Comparison of ENCODE assay signal across 17 mouse cellular contexts in the genomic region with DNA sequence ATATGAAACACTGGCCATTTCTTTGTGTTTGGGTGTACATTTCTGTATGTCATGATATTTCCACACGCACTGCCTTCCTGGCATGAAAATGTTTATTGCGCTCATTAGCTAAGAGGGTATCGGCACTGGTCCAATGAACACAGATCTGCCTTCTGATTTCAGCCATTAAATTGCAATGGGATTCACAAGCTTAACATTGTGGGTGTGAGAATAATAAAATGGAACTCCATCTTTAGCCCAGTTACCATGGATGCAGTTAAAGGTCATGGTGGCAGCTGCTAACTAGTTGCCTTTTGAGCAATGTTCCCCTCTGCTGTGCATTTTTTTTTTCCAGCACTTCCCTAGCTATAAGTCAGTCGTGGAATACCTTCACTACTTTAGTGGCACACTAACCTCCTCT.
DNase-seq lines count a peak whose midpoint lies in the region; ATAC-seq and TF ChIP-seq lines count a peak whose summit lies in the region.
"Had no signal": no experiment of that assay in that cellular context is flagged by ENCODE, and none has a peak within 500 bp of the region (broad histone marks: within the 10 kb centered on the region; RNA-seq: fewer than 3 reads in every experiment).

No protein-coding gene starts in this region.

- no peak for TF ChIP-seq POLR2A in brain, embryonic 14.5 days (IDR thresholded peaks at IDR 0.05; ENCODE audit: borderline replicate concordance, extremely low read depth, insufficient read depth, insufficient read length, poor library complexity, severe bottlenecking)

- peaks cover 25% of the 10 kb centered on the region for H3K4me1 ChIP-seq in forebrain, embryonic 12.5 days
- H3K4me1 ChIP-seq in forebrain, embryonic 11.5 days (replicated peaks; ENCODE audit: control insufficient read depth, insufficient read depth, low read length): 0 out of 2 replicates have a peak, but pooled peaks cover 4% of the 10 kb centered on the region
- peaks cover 13% of the 10 kb centered on the region; the same call in 1 of the 2 replicates for H3K4me1 ChIP-seq in hindbrain, embryonic 15.5 days (replicated peaks)
- H3K4me1 ChIP-seq: heart, embryonic 10.5 days had no signal

- 0 out of 2 replicates have a peak overlapping the region, but pooled peaks have one; percentile 26 for H3K27ac ChIP-seq in forebrain, embryonic 12.5 days
- no peak overlapping the region for H3K27ac ChIP-seq in forebrain, embryonic 11.5 days (ENCODE audit: low read depth, low read length)
- H3K27ac ChIP-seq in hindbrain, embryonic 15.5 days (replicated peaks): 0 out of 2 replicates have a peak overlapping the region, but pooled peaks have one; percentile 4
- H3K27ac ChIP-seq: embryonic facial prominence, embryonic 15.5 days; heart, embryonic 10.5 days had no signal

- no peak for DNase-seq in forebrain, embryonic 11.5 days (ENCODE audit: low spot score)
- peak; percentile 86 for DNase-seq in brain, embryonic 14.5 days (ENCODE audit: low read depth)
- peak; percentile 10 for DNase-seq in mesoderm, embryonic 11.5 days (ENCODE audit: low read depth, low spot score)
- no peak for DNase-seq in right cerebral cortex, adult 18-20 months
- DNase-seq in urinary bladder, postnatal 10 days (ENCODE audit: low spot score): no peak
- DNase-seq: adrenal gland, adult 8-10 months; B cell, adult 2 months; cerebellum, postnatal 25 days; kidney, postnatal 14 days; lung, embryonic 14.5 days; thymus, postnatal 36 days had no signal

- H3K27me3 ChIP-seq in forebrain, embryonic 12.5 days: no peaks in the 10 kb centered on the region
- H3K27me3 ChIP-seq in forebrain, embryonic 11.5 days (ENCODE audit: control insufficient read depth, insufficient read depth, low read length): no peaks in the 10 kb centered on the region
- H3K27me3 ChIP-seq in hindbrain, embryonic 15.5 days: no peaks in the 10 kb centered on the region
- H3K27me3 ChIP-seq: embryonic facial prominence, embryonic 15.5 days had no signal

- H3K9me3 ChIP-seq in forebrain, embryonic 12.5 days: no peaks in the 10 kb centered on the region
- H3K9me3 ChIP-seq in forebrain, embryonic 11.5 days (ENCODE audit: control insufficient read depth, low read length): no peaks in the 10 kb centered on the region
- no peaks in the 10 kb centered on the region for H3K9me3 ChIP-seq in hindbrain, embryonic 15.5 days
- H3K9me3 ChIP-seq: embryonic facial prominence, embryonic 15.5 days; heart, embryonic 10.5 days had no signal

- 60% methylated on average over 4 of the region's 4 CpGs for WGBS in forebrain, embryonic 12.5 days
- 73% methylated on average over 4 of the region's 4 CpGs for WGBS in forebrain, embryonic 11.5 days
- 31% methylated on average over 4 of the region's 4 CpGs for WGBS in hindbrain, embryonic 15.5 days

- H3K36me3 ChIP-seq in forebrain, embryonic 12.5 days (replicated peaks): no peaks in the 10 kb centered on the region
- H3K36me3 ChIP-seq in forebrain, embryonic 11.5 days (ENCODE audit: control insufficient read depth, insufficient read depth, low read length): no peaks in the 10 kb centered on the region
- no peaks in the 10 kb centered on the region for H3K36me3 ChIP-seq in hindbrain, embryonic 15.5 days
- H3K36me3 ChIP-seq: embryonic facial prominence, embryonic 15.5 days; heart, embryonic 10.5 days had no signal

- no peak overlapping the region for H3K9ac ChIP-seq in forebrain, embryonic 12.5 days
- no peak overlapping the region for H3K9ac ChIP-seq in forebrain, embryonic 11.5 days (ENCODE audit: low read length)
- H3K9ac ChIP-seq in hindbrain, embryonic 15.5 days: no peak overlapping the region
- H3K9ac ChIP-seq: embryonic facial prominence, embryonic 15.5 days; lung, embryonic 14.5 days had no signal

- H3K4me3 ChIP-seq in forebrain, embryonic 12.5 days (replicated peaks): no peak overlapping the region
- H3K4me3 ChIP-seq in forebrain, embryonic 11.5 days (ENCODE audit: low read depth, low read length): no peak overlapping the region
- H3K4me3 ChIP-seq in hindbrain, embryonic 15.5 days: no peak overlapping the region
- H3K4me3 ChIP-seq: embryonic facial prominence, embryonic 15.5 days; heart, embryonic 10.5 days had no signal

- TF ChIP-seq CTCF in brain, embryonic 14.5 days (IDR thresholded peaks at IDR 0.05; ENCODE audit: borderline replicate concordance, extremely low read depth, insufficient read depth, insufficient read length): no peak

- H3K4me2 ChIP-seq in forebrain, embryonic 12.5 days: no peak overlapping the region
- H3K4me2 ChIP-seq in forebrain, embryonic 11.5 days (ENCODE audit: low read depth, low read length, severe bottlenecking): no peak overlapping the region
- peak overlapping the region; percentile 43 for H3K4me2 ChIP-seq in hindbrain, embryonic 15.5 days
- H3K4me2 ChIP-seq: embryonic facial prominence, embryonic 15.5 days had no signal

- ATAC-seq in forebrain, embryonic 12.5 days (ENCODE audit: low FRiP score): peak; percentile 44; the same call in 1 of the 2 replicates
- no peak for ATAC-seq in forebrain, embryonic 11.5 days (replicated peaks; ENCODE audit: low FRiP score)
- ATAC-seq in hindbrain, embryonic 15.5 days (ENCODE audit: low FRiP score, low read depth): no peak
- no peak for ATAC-seq in megakaryocyte progenitor cell, adult 5-6 weeks (replicated peaks; ENCODE audit: poor library complexity)
- ATAC-seq: intestine, postnatal 0 days had no signal

Comparison
In these comparisons a context has a peak if more than half of its experiments do, and no peak if none do; other contexts are left out.
1. DNase-seq: peak in brain, embryonic 14.5 days (single experiment) and mesoderm, embryonic 11.5 days (single experiment); none in forebrain, embryonic 11.5 days (single experiment), right cerebral cortex, adult 18-20 months (single experiment) and urinary bladder, postnatal 10 days (single experiment).